Mouse (Mus musculus): Measurements from ENCODE around the gene Ubl7.

Ubl7 gene

DNA sequence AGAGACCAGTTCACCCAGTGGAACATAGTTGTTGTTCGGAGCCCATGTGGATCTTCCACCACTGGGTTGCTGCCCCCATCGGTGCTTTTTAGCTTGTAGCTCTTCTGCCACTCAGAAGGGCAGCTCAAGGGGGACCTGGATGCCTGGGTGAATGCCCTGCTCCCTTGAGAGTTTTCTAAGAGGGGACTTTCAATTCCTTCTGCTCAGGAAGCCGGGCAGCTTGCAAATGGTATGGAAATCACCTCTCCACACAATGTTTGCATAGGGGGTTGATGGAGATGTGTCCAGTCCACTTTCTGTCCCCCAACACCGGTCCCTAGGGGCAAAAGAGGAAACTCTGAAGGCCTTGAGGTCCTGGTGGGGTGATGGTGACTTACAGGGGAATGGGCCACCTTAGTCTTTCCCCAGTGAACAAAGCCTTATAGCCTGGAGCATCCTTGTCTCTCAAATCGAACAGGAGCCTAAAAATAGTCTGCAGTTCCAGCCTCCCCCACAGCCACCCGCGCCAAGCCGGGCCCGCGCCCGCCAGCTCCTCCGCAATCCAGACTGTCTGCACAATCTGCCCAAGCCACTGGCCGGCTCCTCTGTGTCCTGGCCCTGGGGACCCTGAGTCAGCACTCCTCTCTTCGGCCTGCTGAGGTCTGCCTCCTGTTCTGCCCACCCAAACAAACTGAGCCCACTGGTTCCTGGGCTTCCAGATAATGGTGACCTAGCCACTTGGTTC, 56.6 kb downstream of the Ubl7 start:
- no peak for DNase-seq (ENCODE audit: low read depth)

GRCm38 (mm10) chr9:57968166-57968771, 57.5 kb downstream of the Ubl7 start:
- no peak for DNase-seq (ENCODE audit: low read depth)

GRCm38 (mm10) chr9:57968783-57969542, 58.2 kb downstream of the Ubl7 start:
- no peak for DNase-seq (ENCODE audit: low read depth)

DNA sequence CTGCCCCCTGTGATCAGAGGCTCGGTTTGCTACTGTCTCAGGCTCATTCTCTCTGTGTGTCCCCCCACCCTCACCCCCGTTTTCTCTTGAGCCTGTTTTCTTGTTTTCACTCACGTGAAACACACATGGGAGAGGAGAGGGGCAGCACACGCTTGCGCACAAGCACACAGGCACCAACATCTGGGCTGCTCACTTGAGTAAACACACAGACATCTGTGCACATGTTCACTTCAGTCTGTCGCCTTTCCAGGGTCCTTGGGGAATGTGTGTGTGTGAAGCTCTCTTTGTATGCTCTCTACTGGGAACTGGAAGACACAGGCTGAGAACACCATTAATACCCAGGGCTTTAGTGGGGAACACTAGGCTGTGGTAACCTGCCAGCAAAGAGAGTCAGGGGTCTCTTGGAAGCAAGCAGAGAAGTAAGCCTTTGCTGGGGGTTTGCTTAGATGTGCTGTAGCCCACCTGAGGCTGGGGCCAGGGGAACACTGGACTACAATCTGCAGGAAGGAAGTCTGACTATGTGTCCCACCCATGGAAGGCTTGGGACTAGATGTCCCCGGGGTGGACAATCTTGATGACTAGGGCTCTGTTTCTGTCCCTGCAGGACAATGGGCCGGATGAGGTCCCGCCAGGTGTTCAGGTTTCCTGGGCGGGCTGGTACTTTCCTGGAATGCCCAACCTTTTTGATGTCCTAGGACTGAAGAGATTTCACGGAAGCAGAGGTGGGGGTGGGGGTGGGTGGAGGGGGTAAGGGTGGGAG, 59.1 kb downstream of the Ubl7 start:
- DNase-seq (ENCODE audit: low read depth): no peak

DNA sequence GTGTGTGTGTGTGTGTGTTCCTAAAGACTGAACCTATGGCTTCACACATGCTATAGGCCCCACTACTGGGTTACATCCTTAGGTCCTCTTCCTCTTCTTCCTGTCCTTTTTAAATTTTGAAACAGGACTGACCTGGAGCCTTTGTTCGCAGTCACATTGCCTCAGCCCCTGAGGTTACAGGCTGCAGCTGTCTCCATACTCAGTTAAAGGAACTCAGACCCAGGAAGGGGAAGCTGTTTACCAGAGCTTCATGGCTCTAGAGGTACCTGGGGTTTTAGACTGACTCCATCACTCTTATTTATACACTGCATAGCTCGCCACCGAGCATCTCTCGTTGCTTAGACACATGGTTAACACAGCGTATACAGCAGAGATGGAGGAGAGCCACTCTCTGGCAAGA, 60.6 kb downstream of the Ubl7 start:
- no peak for DNase-seq (ENCODE audit: low read depth)

- no peak for DNase-seq (ENCODE audit: low read depth)
Measured at GRCm38 (mm10) chr9:57972141-57972591, 61.4 kb downstream of the Ubl7 start.

GRCm38 (mm10) chr9:57972776-57973439, 62.1 kb downstream of the Ubl7 start:
- DNase-seq (ENCODE audit: low read depth): no peak

DNA sequence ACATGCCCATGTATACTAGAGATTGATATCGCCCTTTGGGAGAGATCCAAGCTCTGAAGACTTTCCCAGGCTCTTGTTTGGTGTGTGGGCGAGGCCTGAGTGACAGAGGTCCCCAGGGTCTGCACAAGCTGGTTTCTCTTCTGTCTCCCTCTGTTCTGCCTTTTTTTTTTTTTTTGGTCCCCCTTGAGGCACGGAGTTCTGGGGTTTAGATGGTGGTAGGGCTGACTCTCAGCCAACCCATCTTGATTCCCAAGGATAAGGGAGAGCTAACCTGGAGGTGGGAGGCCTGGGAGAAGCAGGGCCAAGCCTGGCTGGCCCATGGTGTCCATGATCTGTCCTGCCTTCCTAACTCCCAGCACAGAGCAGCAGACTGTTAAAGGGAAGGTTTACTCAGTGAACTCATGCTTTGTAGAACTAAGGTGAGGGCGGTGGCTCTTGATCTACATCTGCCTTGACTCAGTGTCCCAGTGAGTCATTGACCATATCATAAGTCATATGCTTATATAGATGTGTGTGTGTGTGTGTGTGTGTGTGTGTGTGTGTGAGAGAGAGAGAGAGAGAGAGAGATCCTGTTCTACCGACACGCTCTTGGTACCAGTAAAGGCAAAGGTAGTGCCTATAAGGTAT, 62.8 kb downstream of the Ubl7 start:
- no peak for DNase-seq (ENCODE audit: low read depth)

DNA sequence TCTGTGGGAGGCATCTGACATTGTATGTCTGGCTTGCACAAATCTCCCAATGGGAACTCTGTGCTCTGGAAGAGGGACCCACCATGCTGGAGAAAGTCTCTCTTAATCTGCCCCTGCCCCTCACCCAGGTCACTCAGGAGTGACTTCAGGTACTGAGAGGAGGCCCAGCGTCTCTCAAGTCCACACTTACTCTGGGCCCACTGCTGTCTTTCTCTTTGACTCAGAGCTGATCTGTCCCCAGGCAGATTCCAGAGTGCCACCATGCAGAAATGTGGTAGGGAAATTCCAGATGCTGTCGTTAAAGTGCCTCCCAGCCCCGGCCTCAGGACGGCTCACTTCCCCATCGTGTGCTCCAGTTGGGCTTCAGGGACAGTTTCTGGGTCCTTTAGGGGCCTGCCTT, 63.4 kb downstream of the Ubl7 start:
- DNase-seq (ENCODE audit: low read depth): no peak

DNA sequence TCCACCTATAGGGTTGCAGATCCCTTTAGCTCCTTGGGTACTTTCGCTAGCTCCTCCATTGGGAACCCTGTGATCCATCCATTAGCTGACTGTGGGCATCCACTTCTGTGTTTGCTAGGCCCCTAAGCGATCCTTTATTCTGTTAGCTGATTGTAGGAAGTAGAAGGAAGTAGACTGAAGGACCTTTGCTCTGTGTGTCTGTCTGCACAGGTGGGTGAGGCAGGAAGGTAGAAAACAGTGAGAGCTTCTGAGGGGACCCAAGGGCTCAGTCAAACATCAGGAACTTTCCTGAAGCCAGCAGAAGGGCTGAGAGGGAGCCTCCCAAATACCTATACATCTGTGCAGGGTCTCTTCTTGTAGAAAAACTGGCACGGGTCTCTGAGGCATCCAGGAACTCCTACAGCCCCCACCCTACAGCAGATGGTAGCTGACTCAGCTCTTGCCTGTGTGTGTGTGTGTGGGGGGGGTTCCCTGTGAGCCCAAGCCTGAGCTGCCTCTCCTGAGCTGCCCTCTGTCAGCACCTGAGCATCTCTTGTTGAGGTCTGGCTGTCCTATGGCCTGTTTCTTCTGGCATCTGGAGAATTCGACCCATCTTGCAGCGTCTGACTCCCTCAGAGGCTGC, 64.5 kb downstream of the Ubl7 start:
- DNase-seq (ENCODE audit: low read depth): no peak

DNA sequence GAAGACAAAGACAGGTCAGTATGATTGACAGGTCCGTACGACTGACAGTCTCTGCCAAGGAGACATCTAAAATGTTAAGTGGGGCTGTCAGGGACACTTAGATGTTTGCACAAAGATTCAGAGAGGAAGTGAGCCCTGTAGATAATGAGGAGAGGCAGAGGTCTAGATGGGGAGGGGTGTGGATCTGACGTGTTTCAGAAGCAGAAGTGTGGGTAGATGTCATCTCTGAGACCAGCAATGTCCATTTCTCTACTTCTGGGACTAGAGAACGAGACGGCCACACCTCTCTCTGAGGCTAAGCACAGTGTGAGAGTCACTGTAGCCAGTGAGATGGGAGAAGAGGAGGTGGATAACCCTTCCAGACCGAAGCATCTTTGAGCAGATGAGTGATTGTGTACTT, 67.2 kb downstream of the Ubl7 start:
- DNase-seq (ENCODE audit: low read depth): no peak

- DNase-seq (ENCODE audit: low read depth): no peak
Measured at GRCm38 (mm10) chr9:57978858-57979257, 68.1 kb downstream of the Ubl7 start.
